Comparison of ENCODE assay signal across 24 mouse cellular contexts in the genomic region with DNA sequence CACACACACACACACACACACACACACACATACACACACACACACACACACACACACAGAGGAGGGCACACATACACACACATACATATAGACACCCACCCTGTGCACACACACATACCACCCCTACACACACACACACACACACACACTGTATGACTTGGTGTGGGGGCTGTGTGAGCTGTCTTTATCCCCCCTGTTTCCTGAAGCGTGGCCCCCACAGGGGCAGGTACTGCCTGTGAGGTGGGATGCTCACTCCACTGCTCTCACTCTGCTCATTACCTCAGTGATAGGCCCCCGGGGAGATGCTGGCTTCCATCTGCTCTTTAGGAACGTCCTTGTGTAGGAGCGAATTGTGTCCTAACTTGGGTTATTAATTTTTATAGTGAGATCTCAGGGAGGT.
DNase-seq lines count a peak whose midpoint lies in the region; ATAC-seq lines count a peak whose summit lies in the region.
"Had no signal": no experiment of that assay in that cellular context is flagged by ENCODE, and none has a peak within 500 bp of the region (broad histone marks: within the 10 kb centered on the region; RNA-seq: fewer than 3 reads in every experiment).

No protein-coding gene starts in this region.

- ATAC-seq in embryonic facial prominence, embryonic 14.5 days (ENCODE audit: low read depth) = peak; percentile 30; the same call in 1 of the 2 replicates
- peak; percentile 42; the same call in 1 of the 2 replicates for ATAC-seq in kidney, embryonic 16.5 days (ENCODE audit: low FRiP score, low TSS enrichment)
- ATAC-seq in embryonic facial prominence, embryonic 15.5 days (ENCODE audit: insufficient number of reproducible peaks, low FRiP score, low TSS enrichment, low read depth) = peak; percentile 43
- ATAC-seq in neural tube, embryonic 14.5 days (ENCODE audit: low read depth) = peak; percentile 81; the same call in 1 of the 2 replicates
- ATAC-seq in forebrain, embryonic 12.5 days (ENCODE audit: low FRiP score) = no peak
- no peak for ATAC-seq in liver, embryonic 12.5 days
- ATAC-seq: forebrain, embryonic 14.5 days; forebrain, postnatal 0 days had no signal

- H3K9me3 ChIP-seq in embryonic facial prominence, embryonic 14.5 days (ENCODE audit: control insufficient read depth, low read length) = no peaks in the 10 kb centered on the region
- no peaks in the 10 kb centered on the region for H3K9me3 ChIP-seq in embryonic facial prominence, embryonic 10.5 days
- no peaks in the 10 kb centered on the region for H3K9me3 ChIP-seq in kidney, embryonic 16.5 days (ENCODE audit: low read length)
- H3K9me3 ChIP-seq in embryonic facial prominence, embryonic 15.5 days (replicated peaks) = no peaks in the 10 kb centered on the region
- H3K9me3 ChIP-seq in neural tube, embryonic 14.5 days (ENCODE audit: control insufficient read depth, low read length) = no peaks in the 10 kb centered on the region
- H3K9me3 ChIP-seq in forebrain, embryonic 12.5 days = no peaks in the 10 kb centered on the region
- H3K9me3 ChIP-seq in liver, embryonic 12.5 days (replicated peaks) = no peaks in the 10 kb centered on the region
- H3K9me3 ChIP-seq: embryonic facial prominence, embryonic 12.5 days; forebrain, embryonic 10.5 days; heart, embryonic 13.5 days; hindbrain, embryonic 15.5 days had no signal

- no peak overlapping the region for H3K4me2 ChIP-seq in embryonic facial prominence, embryonic 14.5 days (ENCODE audit: low read depth, low read length)
- H3K4me2 ChIP-seq in kidney, embryonic 16.5 days (replicated peaks; ENCODE audit: low read depth, low read length) = no peak overlapping the region
- H3K4me2 ChIP-seq in embryonic facial prominence, embryonic 15.5 days (replicated peaks) = no peak overlapping the region
- no peak overlapping the region for H3K4me2 ChIP-seq in neural tube, embryonic 14.5 days (ENCODE audit: low read depth, low read length)
- H3K4me2 ChIP-seq in forebrain, embryonic 12.5 days = no peak overlapping the region
- H3K4me2 ChIP-seq in liver, embryonic 12.5 days = no peak overlapping the region
- H3K4me2 ChIP-seq: embryonic facial prominence, embryonic 12.5 days; heart, embryonic 13.5 days; hindbrain, embryonic 15.5 days had no signal

- 79% methylated on average over 4 of the region's 4 CpGs for WGBS in embryonic facial prominence, embryonic 14.5 days
- WGBS in embryonic facial prominence, embryonic 10.5 days = 87% methylated on average over 4 of the region's 4 CpGs
- 54% methylated on average over 4 of the region's 4 CpGs for WGBS in kidney, embryonic 16.5 days
- 81% methylated on average over 4 of the region's 4 CpGs for WGBS in embryonic facial prominence, embryonic 15.5 days
- WGBS in neural tube, embryonic 14.5 days = 40% methylated on average over 4 of the region's 4 CpGs
- WGBS in forebrain, embryonic 12.5 days = 89% methylated on average over 4 of the region's 4 CpGs
- WGBS in liver, embryonic 12.5 days (ENCODE audit: insufficient replicate concordance) = 77% methylated on average over 4 of the region's 4 CpGs

- H3K27ac ChIP-seq in embryonic facial prominence, embryonic 14.5 days (replicated peaks; ENCODE audit: low read depth, low read length) = no peak overlapping the region
- no peak overlapping the region for H3K27ac ChIP-seq in embryonic facial prominence, embryonic 10.5 days (replicated peaks)
- no peak overlapping the region for H3K27ac ChIP-seq in kidney, embryonic 16.5 days (ENCODE audit: low read length)
- H3K27ac ChIP-seq in embryonic facial prominence, embryonic 15.5 days (replicated peaks) = no peak overlapping the region
- H3K27ac ChIP-seq in neural tube, embryonic 14.5 days (ENCODE audit: low read depth, low read length) = no peak overlapping the region
- no peak overlapping the region for H3K27ac ChIP-seq in forebrain, embryonic 12.5 days
- H3K27ac ChIP-seq in liver, embryonic 12.5 days = no peak overlapping the region
- H3K27ac ChIP-seq: embryonic facial prominence, embryonic 12.5 days; forebrain, embryonic 10.5 days; gastrocnemius, adult 2 months; heart, embryonic 13.5 days; hindbrain, embryonic 15.5 days had no signal

- no peaks in the 10 kb centered on the region for H3K27me3 ChIP-seq in embryonic facial prominence, embryonic 14.5 days (replicated peaks; ENCODE audit: control insufficient read depth, insufficient read depth, low read length)
- H3K27me3 ChIP-seq in embryonic facial prominence, embryonic 10.5 days (replicated peaks; ENCODE audit: low read depth, poor library complexity, severe bottlenecking) = no peaks in the 10 kb centered on the region
- H3K27me3 ChIP-seq in kidney, embryonic 16.5 days (ENCODE audit: insufficient read depth, low read length) = no peaks in the 10 kb centered on the region
- no peaks in the 10 kb centered on the region for H3K27me3 ChIP-seq in embryonic facial prominence, embryonic 15.5 days
- no peaks in the 10 kb centered on the region for H3K27me3 ChIP-seq in neural tube, embryonic 14.5 days (ENCODE audit: control insufficient read depth, insufficient read depth, low read length)
- no peaks in the 10 kb centered on the region for H3K27me3 ChIP-seq in forebrain, embryonic 12.5 days
- no peaks in the 10 kb centered on the region for H3K27me3 ChIP-seq in liver, embryonic 12.5 days (replicated peaks)
- H3K27me3 ChIP-seq: embryonic facial prominence, embryonic 12.5 days; heart, embryonic 13.5 days; hindbrain, embryonic 15.5 days had no signal

- no peaks in the 10 kb centered on the region for H3K36me3 ChIP-seq in embryonic facial prominence, embryonic 14.5 days (ENCODE audit: control insufficient read depth, insufficient read depth, low read length)
- no peaks in the 10 kb centered on the region for H3K36me3 ChIP-seq in embryonic facial prominence, embryonic 10.5 days (replicated peaks)
- H3K36me3 ChIP-seq in kidney, embryonic 16.5 days (ENCODE audit: insufficient read depth, low read length) = no peaks in the 10 kb centered on the region
- no peaks in the 10 kb centered on the region for H3K36me3 ChIP-seq in embryonic facial prominence, embryonic 15.5 days
- H3K36me3 ChIP-seq in neural tube, embryonic 14.5 days (ENCODE audit: control insufficient read depth, insufficient read depth, low read length) = no peaks in the 10 kb centered on the region
- H3K36me3 ChIP-seq in forebrain, embryonic 12.5 days (replicated peaks) = no peaks in the 10 kb centered on the region
- no peaks in the 10 kb centered on the region for H3K36me3 ChIP-seq in liver, embryonic 12.5 days
- H3K36me3 ChIP-seq: embryonic facial prominence, embryonic 12.5 days; forebrain, embryonic 10.5 days; heart, embryonic 13.5 days; hindbrain, embryonic 15.5 days had no signal

- DNase-seq in embryonic facial prominence, embryonic 14.5 days (ENCODE audit: low spot score) = peak; percentile 13
- DNase-seq in embryonic facial prominence, embryonic 10.5 days (ENCODE audit: low spot score) = no peak
- DNase-seq in kidney, postnatal 14 days = no peak
- DNase-seq: adrenal gland, adult 8-10 months; adrenal gland, postnatal 25 days; cerebellum, adult 11-12 months; cerebellum, adult 8-10 months; cerebellum, postnatal 14 days; forebrain, postnatal 0 days; gastrocnemius, adult 2 months; gastrocnemius, postnatal 14 days; heart, adult 18-20 months; heart, postnatal 14 days; heart, postnatal 4 days had no signal

- no peak overlapping the region for H3K9ac ChIP-seq in embryonic facial prominence, embryonic 14.5 days (ENCODE audit: low read depth, low read length)
- H3K9ac ChIP-seq in kidney, embryonic 16.5 days (replicated peaks; ENCODE audit: low read length) = no peak overlapping the region
- H3K9ac ChIP-seq in embryonic facial prominence, embryonic 15.5 days = no peak overlapping the region
- no peak overlapping the region for H3K9ac ChIP-seq in neural tube, embryonic 14.5 days (replicated peaks; ENCODE audit: low read depth, low read length)
- no peak overlapping the region for H3K9ac ChIP-seq in forebrain, embryonic 12.5 days
- no peak overlapping the region for H3K9ac ChIP-seq in liver, embryonic 12.5 days
- H3K9ac ChIP-seq: embryonic facial prominence, embryonic 12.5 days; forebrain, postnatal 0 days; heart, embryonic 13.5 days; hindbrain, embryonic 15.5 days had no signal

- H3K4me3 ChIP-seq in embryonic facial prominence, embryonic 14.5 days (ENCODE audit: low read depth, low read length) = no peak overlapping the region
- no peak overlapping the region for H3K4me3 ChIP-seq in embryonic facial prominence, embryonic 10.5 days
- no peak overlapping the region for H3K4me3 ChIP-seq in kidney, embryonic 16.5 days (ENCODE audit: low read length)
- H3K4me3 ChIP-seq in embryonic facial prominence, embryonic 15.5 days (replicated peaks) = no peak overlapping the region
- no peak overlapping the region for H3K4me3 ChIP-seq in neural tube, embryonic 14.5 days (ENCODE audit: low read depth, low read length)
- H3K4me3 ChIP-seq in forebrain, embryonic 12.5 days (replicated peaks) = no peak overlapping the region
- no peak overlapping the region for H3K4me3 ChIP-seq in liver, embryonic 12.5 days
- H3K4me3 ChIP-seq: embryonic facial prominence, embryonic 12.5 days; forebrain, embryonic 10.5 days; gastrocnemius, adult 2 months; heart, embryonic 13.5 days; hindbrain, embryonic 15.5 days had no signal

- no peaks in the 10 kb centered on the region for H3K4me1 ChIP-seq in embryonic facial prominence, embryonic 14.5 days (ENCODE audit: control insufficient read depth, insufficient read depth, low read length)
- H3K4me1 ChIP-seq in embryonic facial prominence, embryonic 10.5 days = peaks cover 15% of the 10 kb centered on the region
- no peaks in the 10 kb centered on the region for H3K4me1 ChIP-seq in kidney, embryonic 16.5 days (ENCODE audit: insufficient read depth, low read length)
- H3K4me1 ChIP-seq in embryonic facial prominence, embryonic 15.5 days = no peaks in the 10 kb centered on the region
- no peaks in the 10 kb centered on the region for H3K4me1 ChIP-seq in neural tube, embryonic 14.5 days (ENCODE audit: control insufficient read depth, insufficient read depth, low read length)
- H3K4me1 ChIP-seq in forebrain, embryonic 12.5 days = 0 out of 2 replicates have a peak, but pooled peaks cover 4% of the 10 kb centered on the region
- H3K4me1 ChIP-seq in liver, embryonic 12.5 days = peaks cover 15% of the 10 kb centered on the region
- H3K4me1 ChIP-seq: embryonic facial prominence, embryonic 12.5 days had no signal

Comparison
In these comparisons a context has a peak if more than half of its experiments do, and no peak if none do; other contexts are left out.
1. ATAC-seq: peak in embryonic facial prominence, embryonic 14.5 days (single experiment), kidney, embryonic 16.5 days (single experiment), embryonic facial prominence, embryonic 15.5 days (single experiment) and neural tube, embryonic 14.5 days (single experiment); none in forebrain, embryonic 12.5 days (single experiment) and liver, embryonic 12.5 days (single experiment).